Mouse (Mus musculus): ENCODE measurements around the gene Stk11.

The Stk11 gene

DNA sequence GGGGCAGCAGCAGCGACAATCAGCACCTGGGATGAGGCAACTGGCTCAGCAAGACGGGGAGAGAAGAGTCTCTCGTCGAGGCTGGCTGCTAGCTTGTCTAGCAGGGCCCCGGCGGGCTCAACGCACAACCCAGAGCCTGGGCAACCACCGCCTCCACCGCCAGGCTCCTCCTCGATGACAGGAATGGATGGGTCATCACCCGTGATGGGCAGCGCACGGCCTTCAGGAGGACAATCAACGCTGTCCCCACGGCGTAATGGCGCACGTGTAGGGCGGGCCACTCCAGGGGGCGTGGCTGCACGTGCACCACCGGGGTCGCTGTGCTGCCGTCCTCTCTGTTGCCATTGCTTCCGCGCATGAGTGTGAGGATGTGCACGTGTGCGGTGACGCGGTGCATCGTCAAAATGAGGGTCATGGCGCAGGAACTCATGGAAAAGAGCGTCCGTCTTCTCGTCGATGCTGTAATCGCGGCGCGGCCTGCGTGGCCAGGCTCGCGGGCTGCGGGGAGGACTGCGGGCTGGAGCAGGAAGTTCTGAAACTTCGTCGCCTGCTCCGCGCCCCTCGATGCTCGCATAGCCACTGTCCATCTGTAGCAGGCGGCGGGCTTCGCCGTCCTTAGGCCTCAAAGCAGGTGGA lies 15.8 kb downstream of the Stk11 start:
- no peak for DNase-seq (ENCODE audit: low read depth)

DNA sequence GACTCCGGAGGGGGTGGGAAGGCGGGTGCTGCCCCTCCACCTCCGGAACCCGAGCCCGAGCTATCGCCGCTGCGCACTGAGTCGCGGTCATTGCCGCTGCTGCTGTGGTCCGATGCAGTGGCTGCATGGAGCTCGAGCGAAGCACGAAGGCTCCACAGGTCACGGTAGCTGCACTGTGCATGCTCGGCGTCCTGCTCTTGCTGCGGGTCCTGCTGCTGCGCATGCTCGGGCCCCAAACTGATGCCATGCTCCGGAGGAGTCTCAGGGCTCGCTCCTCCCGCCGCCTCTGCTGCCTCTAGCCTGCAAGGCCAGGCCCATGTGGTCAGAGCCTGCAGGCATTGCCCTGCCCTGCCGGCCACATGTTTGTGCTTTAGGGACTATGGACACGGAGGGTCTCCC lies 16.3 kb downstream of the Stk11 start:
- DNase-seq (ENCODE audit: low read depth): no peak

- DNase-seq (ENCODE audit: low read depth): peak; percentile 45
Observed at GRCm38 (mm10) chr10:80133226-80133849, 17.7 kb downstream of the Stk11 start.

- DNase-seq (ENCODE audit: low read depth): no peak
Observed at GRCm38 (mm10) chr10:80134421-80134820, 18.8 kb downstream of the Stk11 start.

DNA sequence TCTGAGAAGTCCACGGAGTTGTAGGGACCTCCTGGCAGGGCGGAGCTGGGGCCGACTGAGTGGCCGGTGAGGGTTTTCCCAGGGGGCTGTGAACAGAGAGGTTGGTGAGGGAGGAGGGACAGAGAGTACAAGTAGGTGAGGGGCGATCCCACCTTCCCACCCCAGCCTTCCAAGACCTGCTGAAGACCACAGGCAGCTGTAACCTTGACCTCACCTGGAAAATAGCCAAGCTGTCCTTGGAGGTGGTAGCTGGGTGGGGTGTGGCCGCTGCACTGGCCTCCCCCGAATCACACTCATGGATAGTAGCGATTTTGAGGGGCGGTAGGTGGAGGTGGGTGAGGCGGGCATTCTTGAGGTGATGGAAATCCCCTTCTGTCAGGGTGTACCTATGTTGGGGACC lies 19.6 kb downstream of the Stk11 start:
- DNase-seq (ENCODE audit: low read depth): no peak

DNA sequence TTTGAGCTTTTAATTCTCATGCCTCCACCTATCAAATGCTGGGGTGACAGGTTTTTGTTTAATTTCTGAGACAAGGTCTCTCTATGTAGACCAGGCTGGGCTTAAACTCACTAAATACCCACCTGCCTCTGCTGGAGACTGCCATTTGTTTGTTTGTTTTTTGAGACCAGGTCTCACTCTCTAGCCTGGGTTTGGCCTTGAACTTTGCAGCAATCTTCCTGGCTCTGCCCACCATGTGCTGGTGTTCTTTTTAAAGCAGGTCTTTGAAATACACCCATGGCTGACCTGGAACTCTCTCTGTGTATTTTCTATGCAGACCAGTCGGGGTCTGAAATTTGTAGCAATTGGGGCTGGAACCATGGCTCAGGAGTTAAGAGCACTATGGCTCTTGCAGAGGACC lies 20.0 kb downstream of the Stk11 start:
- DNase-seq (ENCODE audit: low read depth): no peak

GRCm38 (mm10) chr10:80136179-80136951 lies 20.8 kb downstream of the Stk11 start:
- DNase-seq (ENCODE audit: low read depth): no peak

DNA sequence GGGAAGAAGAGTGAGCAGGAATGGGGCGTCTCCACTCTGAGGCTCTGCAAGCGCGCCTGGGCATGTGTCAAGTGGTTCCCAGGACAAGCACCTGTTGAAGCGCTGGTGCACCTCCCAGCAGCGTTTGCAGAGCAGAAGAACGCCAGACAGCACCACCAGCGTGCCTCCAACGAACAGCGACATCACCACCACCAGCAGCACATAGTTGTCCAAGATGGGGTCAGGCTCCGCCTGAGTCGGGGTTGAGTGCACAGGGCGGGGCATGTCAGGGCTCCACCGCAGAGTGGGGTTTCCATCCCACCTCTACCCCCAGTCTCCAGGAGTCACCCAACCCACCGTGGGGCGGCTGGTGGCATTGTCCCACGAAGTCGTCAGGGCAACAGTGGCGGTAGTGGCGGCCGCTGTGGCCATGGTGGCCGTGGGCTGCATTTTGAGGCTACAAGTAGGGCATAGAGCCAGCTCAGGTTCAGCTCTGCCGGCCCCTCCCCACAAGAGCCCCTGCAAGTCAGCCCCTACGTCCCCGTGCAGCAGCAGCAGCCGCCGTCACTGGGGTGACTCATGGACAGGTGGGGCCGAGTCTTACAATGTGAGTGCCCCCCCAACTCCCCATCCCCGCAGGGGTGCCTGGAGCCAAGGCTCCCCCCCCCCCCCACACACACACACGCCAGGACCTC lies 21.5 kb downstream of the Stk11 start:
- DNase-seq (ENCODE audit: low read depth): no peak

- no peak for DNase-seq (ENCODE audit: low read depth)
Observed at GRCm38 (mm10) chr10:80137626-80138552, 22.3 kb downstream of the Stk11 start.

DNA sequence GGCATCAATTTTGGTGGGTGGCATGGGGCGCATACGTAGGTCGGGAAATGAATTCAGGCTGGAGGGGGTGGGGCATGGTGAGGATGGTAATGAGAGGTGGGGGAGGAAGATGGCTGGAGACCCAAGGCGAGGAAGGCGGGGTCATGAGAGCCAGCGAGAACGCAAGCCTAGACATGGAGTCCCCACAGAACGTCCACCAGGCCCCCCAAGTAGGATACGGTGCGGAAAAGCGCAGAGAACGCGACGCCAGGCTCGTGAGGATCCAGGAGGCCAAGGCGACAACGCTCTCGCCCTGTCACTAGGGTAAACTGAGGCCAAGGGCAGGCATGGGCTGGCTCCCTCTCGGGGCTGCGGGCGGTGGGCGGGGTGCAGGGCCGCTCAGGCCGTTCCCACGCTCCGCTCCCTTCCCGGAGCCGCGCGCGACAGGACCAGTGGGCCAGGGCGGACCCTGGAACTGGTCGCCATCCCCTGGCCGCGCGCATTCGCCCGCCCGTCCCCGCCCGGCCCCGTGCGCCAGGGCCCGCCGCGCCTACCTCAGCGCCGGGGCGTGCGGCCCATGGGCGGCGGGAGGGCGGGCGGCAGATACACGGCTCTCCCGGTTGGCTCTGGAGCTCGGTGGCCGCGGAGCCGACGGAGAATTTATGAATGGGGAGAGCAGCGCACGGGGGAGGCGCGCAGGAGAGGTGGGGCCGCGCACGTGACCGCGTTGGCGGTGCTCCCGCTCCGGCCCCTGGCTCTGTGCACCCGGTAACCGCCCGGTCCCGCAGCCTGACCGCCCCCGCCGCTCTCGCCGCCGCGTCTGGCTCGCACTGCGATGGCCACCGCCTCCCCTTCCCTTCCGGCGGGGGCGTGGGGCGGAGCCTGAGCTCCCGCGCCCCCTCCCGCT lies 23.2 kb downstream of the Stk11 start, which contains the start of gene Atp5d:
Gene Atp5d (plus strand): TSS at position 80 of the 886 bp plus-strand sequence.
- DNase-seq (ENCODE audit: low read depth): peak; percentile 49

DNA sequence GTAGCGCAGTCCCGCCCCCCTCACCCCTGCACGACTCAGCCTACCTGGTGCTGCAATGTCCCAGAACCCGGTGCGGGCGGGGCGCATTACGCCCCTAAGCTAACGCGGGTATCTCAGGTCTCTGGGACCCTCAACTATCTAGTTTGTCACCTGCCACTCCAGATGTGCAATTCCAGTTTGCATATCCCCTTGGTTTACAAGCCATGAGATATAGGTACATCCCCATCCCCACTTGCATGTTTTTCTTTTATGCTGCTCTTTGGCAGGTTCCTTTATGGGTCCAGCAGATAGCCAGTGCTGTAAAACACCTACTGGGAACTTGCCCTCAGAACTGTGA lies 23.8 kb downstream of the Stk11 start:
- DNase-seq (ENCODE audit: low read depth): no peak

DNA sequence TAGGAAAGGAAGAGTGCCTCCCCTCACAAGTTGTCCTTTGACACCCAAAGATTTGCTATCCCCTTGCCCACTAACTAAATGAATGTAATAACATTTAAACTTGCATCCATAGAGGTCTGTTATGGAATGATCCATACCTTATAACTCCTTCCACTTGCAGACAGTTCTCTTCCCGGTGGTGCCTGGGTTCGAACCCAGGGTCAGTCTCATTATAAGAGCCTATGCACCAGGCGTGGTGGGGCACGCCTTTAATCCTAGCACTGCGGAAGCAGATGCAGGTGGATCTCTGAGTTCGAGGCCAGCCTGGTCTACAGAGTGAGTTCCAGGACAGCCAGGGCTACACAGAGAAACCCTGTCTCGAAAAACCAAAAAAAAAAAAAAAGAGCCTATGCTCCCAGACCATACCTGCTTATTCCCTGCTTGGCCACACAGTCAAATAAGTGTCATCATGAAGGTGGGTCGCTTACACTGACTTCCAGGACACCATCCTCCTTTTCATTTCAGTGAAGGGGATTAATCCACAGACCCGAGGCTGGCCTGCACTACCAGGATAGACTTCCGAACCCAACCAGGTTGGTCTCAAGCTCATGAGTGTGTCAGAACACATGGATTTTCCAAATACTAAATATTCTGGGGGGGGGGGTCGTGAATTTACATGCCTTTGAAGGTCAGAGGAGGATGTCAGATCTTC lies 24.5 kb downstream of the Stk11 start:
- no peak for DNase-seq (ENCODE audit: low read depth)

- no peak for DNase-seq (ENCODE audit: low read depth)
Observed at GRCm38 (mm10) chr10:80140666-80141035, 25.0 kb downstream of the Stk11 start, which contains the start of gene Cbarp. TSS of gene Cbarp (minus strand) at chr10:80140835.

- peak; percentile 99 for DNase-seq (ENCODE audit: low read depth)
Observed at GRCm38 (mm10) chr10:80141243-80141642, 25.6 kb downstream of the Stk11 start.

GRCm38 (mm10) chr10:80141786-80142529 lies 26.4 kb downstream of the Stk11 start:
- peak; percentile 99 for DNase-seq (ENCODE audit: low read depth)

GRCm38 (mm10) chr10:80142530-80142925 lies 26.9 kb downstream of the Stk11 start:
- no peak for DNase-seq (ENCODE audit: low read depth)

DNA sequence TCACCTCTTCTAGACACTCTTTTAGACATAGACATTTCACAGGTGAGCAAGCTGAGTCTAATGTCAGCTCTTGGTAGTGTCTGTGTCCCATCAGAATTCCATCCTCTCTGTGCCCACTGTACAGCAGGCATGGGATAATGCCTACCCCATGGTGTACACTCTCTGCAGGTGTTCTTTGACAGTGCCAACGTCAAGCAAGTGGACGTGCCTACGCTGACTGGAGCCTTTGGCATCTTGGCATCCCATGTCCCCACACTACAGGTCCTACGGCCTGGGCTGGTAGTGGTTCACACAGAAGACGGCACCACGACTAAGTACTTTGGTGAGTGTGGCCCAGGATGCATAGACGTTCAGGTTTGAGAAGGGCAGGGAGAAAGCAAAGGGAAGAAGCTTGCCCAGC lies 28.1 kb downstream of the Stk11 start:
- no peak for DNase-seq (ENCODE audit: low read depth)

DNA sequence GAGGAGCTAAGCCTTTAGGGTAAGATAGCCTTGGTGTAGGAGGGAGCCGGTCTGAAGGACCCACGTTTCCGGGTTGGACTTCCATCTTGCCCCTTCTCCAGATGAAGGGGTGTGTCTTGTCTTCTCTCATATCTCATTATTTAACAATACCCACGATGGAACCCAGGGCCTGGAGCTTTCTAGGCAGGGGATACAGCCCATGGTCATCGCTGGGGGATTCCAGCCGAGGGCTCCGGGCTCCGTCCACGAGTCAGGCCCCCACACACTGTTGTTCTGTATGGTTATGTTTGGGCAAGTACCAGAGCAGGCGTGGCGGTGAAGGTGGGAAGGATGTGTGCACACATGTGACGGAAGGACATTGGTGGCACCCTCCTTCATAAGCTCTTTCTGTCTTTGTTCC lies 28.6 kb downstream of the Stk11 start:
- DNase-seq (ENCODE audit: low read depth): no peak
